Mouse (Mus musculus): ENCODE data around the gene Hnrnpa0. TPM values are rescaled to one million over a fixed set of nuclear protein-coding genes. Genes with fewer than 3 reads are reported as not detected.

Hnrnpa0 gene
- polyA plus RNA-seq, 1 experiment, result 122 TPM

DNA sequence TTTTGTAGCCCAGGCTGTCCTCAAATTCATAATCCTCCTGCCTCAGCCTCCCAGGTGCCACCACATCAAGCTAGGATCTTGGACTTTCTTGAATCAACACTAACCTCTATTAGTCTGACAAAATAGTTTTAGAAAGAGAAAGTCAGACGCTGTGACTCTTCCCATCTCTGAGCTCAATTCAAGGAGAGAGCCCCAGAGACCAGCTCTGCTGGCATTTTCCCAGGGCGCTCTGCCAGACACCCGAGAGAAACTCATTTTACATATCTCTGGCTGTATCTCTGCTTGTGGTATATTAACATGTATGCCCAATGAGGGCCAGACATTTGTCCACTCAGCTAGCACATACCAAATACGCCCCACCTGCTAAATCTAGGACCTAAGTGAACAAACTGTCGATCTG, 50.0 kb downstream of the Hnrnpa0 start:
- H3ac ChIP-seq (ENCODE audit: control insufficient read depth, insufficient read length), result no peak overlapping the region
- H3K27me3 ChIP-seq (ENCODE audit: control insufficient read depth, insufficient read depth, insufficient read length), result peaks cover 23% of the 10 kb centered on the region
- TF ChIP-seq REST (IDR thresholded peaks at IDR 0.05; ENCODE audit: insufficient read depth, insufficient read length) (no peak), MYOD1 (IDR thresholded peaks at IDR 0.05; ENCODE audit: control insufficient read depth in 1 of 3, insufficient read length in 2 of 3, low read depth in 2 of 3) (no peak), TCF12 (IDR thresholded peaks at IDR 0.05; ENCODE audit: insufficient read depth, poor library complexity, severe bottlenecking) (no peak), MAX (IDR thresholded peaks at IDR 0.05; ENCODE audit: low read depth) (no peak), E2F4 (IDR thresholded peaks at IDR 0.05; ENCODE audit: insufficient read depth) (no peak), POLR2AphosphoS2 (IDR thresholded peaks at IDR 0.05; ENCODE audit: insufficient read length, low read depth) (no peak), MYOG (IDR thresholded peaks at IDR 0.05; ENCODE audit: control insufficient read depth in 1 of 3, insufficient read depth in 1 of 3, insufficient read length in 2 of 3, low read depth in 2 of 3) (no peak), POLR2A (IDR thresholded peaks at IDR 0.05; ENCODE audit: insufficient read length, low read depth) (no peak), CEBPB (IDR thresholded peaks at IDR 0.05; ENCODE audit: insufficient read depth, poor library complexity, severe bottlenecking) (no peak), SRF (IDR thresholded peaks at IDR 0.05; ENCODE audit: control insufficient read depth, insufficient read length, low read depth) (no peak), TCF3 (IDR thresholded peaks at IDR 0.05; ENCODE audit: insufficient read length, low read depth) (no peak), USF1 (IDR thresholded peaks at IDR 0.05; ENCODE audit: low read depth) (no peak)
- no peaks in the 10 kb centered on the region for H3K79me2 ChIP-seq (ENCODE audit: control insufficient read depth, insufficient read depth)
- H3K36me3 ChIP-seq (ENCODE audit: control insufficient read depth, insufficient read depth), result no peaks in the 10 kb centered on the region
- no peak overlapping the region for H3K4me2 ChIP-seq (ENCODE audit: low read depth)
- H3K4me3 ChIP-seq, result no peak overlapping the region

Other genes starting within 250 kb of the Hnrnpa0 start
- 0.19 TPM for gene Spock1, start 220.2 kb downstream of the Hnrnpa0 start, polyA plus RNA-seq (2012; fragmentation: generic; extraction: Trizol)
- 0.01 TPM for gene Klhl3, start 15.0 kb downstream of the Hnrnpa0 start, polyA plus RNA-seq (2012; fragmentation: generic; extraction: Trizol)
- gene Idnk, start 29.1 kb upstream of the Hnrnpa0 start, polyA plus RNA-seq (2012; fragmentation: generic; extraction: Trizol), result 21.0 TPM
- gene Ubqln1, start 87.1 kb upstream of the Hnrnpa0 start, polyA plus RNA-seq (2012; fragmentation: generic; extraction: Trizol), result 58.2 TPM
- 12.2 TPM for gene Gkap1, start 147.1 kb upstream of the Hnrnpa0 start, polyA plus RNA-seq (2012; fragmentation: generic; extraction: Trizol)
- 0.08 TPM for gene Kif27, start 230.6 kb upstream of the Hnrnpa0 start, polyA plus RNA-seq (2012; fragmentation: generic; extraction: Trizol)